Mouse (Mus musculus) lung, embryonic 16.5 days (tissue): ENCODE results near the gene Hecw1. TPM values are rescaled to one million over a fixed set of nuclear protein-coding genes. Genes with fewer than 3 reads are reported as not detected.

ENCODE experiments used
- ATAC-seq: fragments of 200-750 bp; cut with Nextera tagmentation; 2 replicates; pipeline ENCODE4 v1.8.0; 2017; ENCODE audit warnings: low read depth, mild to moderate bottlenecking, moderate library complexity
- H3K27ac ChIP-seq: fragments of 300-500 bp; sonication (generic); 2 replicates; pipeline ENCODE4 v1.5.1; 2014; ENCODE audit warnings: mild to moderate bottlenecking, control low read depth, low read length
- H3K27me3 ChIP-seq: fragments of 300-500 bp; sonication (generic); 2 replicates; pipeline ENCODE4 v1.6.1; 2014; ENCODE audit warnings: low read depth, low read length, mixed read lengths; ENCODE audit not compliant: control insufficient read depth, insufficient read depth
- H3K36me3 ChIP-seq: fragments of 300-500 bp; sonication (generic); 2 replicates; pipeline ENCODE4 v1.6.1; 2014; ENCODE audit warnings: low read length; ENCODE audit not compliant: control insufficient read depth, insufficient read depth
- H3K4me1 ChIP-seq: fragments of 300-500 bp; sonication (generic); replicated peaks from 2 replicates; pipeline ENCODE4 v1.6.1; 2014; ENCODE audit warnings: low read length, mixed read lengths; ENCODE audit not compliant: control insufficient read depth, insufficient read depth
- H3K4me2 ChIP-seq: fragments of 300-500 bp; sonication (generic); 2 replicates; pipeline ENCODE4 v1.6.1; 2014; ENCODE audit warnings: low read depth, low read length, control low read depth
- H3K4me3 ChIP-seq: fragments of 300-500 bp; sonication (generic); 2 replicates; pipeline ENCODE4 v1.5.1; 2014; ENCODE audit warnings: mild to moderate bottlenecking, low read length, control low read depth
- H3K9ac ChIP-seq: fragments of 300-500 bp; sonication (generic); 2 replicates; pipeline ENCODE4 v1.6.1; 2014; ENCODE audit warnings: low read length, control low read depth
- H3K9me3 ChIP-seq: fragments of 300-500 bp; sonication (generic); 2 replicates; pipeline ENCODE4 v1.6.1; 2016; ENCODE audit warnings: low read length; ENCODE audit not compliant: control insufficient read depth
- WGBS: fragments of 180-500 bp; shearing (Covaris S2); extraction: QIAGEN DNeasy Blood & Tissue Kit; methylation state at CpG from one replicate; pipeline ENCODE4 v1.1.7; 2014; 5-methylcytosine and 5-hydroxymethylcytosine counted together
- polyA plus RNA-seq: library from polyadenylated mRNA; unstranded; fragments of >200 nt; fragmentation: Nextera tagmentation; extraction: Ambion mirVana; gene quantifications from 2 replicates; pipeline ENCODE4 v1.2.1, GENCODE M21; 2015

Hecw1 gene
- polyA plus RNA-seq, 1 experiment from 2014 or later = 0.19 TPM

DNA sequence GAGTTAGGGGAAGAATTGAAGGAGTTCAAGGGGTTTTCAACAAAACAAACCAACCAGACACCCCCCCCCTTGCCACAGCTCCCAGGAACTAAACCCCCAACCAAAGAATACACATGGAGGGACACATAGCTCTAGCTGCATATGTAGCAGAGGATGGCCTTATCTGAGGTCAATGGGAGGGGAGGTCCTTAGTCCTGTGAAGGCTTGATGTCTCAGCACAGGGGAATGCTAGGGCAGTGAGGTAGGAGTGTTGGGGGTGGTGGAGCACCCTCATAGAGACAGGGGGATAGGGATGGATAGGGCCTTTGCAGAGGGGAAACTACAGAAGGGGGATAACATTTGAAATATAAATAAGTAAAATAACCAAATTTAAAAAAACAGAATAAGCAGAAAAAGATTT is 9.1 kb downstream of the Hecw1 start:
- no peak for ATAC-seq
- no peaks in the 10 kb centered on the region for H3K36me3 ChIP-seq
- no peaks in the 10 kb centered on the region for H3K27me3 ChIP-seq
- H3K4me2 ChIP-seq = no peak overlapping the region
- H3K4me1 ChIP-seq = no peaks in the 10 kb centered on the region
- no peaks in the 10 kb centered on the region for H3K9me3 ChIP-seq
- no peak overlapping the region for H3K9ac ChIP-seq
- no peak overlapping the region for H3K27ac ChIP-seq
- H3K4me3 ChIP-seq = no peak overlapping the region

DNA sequence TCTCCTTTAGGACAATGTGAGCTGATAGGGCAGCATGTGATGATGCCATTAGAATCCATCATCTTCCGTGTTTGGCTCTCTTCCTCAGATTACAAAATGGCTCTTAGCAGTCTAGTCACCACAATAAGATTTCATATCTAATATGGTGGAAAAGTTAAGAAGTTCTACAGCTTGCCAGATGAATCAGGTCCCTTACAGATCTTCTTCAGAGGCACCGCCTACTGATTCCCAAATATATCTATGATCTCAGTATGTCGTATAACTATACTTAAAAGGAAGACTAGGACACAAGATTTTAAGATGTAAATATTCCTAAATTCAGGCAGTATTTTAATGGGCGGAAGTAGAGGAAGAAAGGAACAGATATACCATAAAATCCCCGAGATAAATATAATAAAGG is 16.3 kb downstream of the Hecw1 start:
- Histone ChIP-seq H3K27me3 (no peaks in the 10 kb centered on the region), H3K36me3 (no peaks in the 10 kb centered on the region), H3K4me3 (no peak overlapping the region), H3K4me2 (no peak overlapping the region), H3K9ac (no peak overlapping the region), H3K4me1 (no peaks in the 10 kb centered on the region), H3K27ac (no peak overlapping the region), H3K9me3 (no peaks in the 10 kb centered on the region)
- no peak for ATAC-seq
- WGBS = 87% methylated on average over 5 of the region's 5 CpGs

DNA sequence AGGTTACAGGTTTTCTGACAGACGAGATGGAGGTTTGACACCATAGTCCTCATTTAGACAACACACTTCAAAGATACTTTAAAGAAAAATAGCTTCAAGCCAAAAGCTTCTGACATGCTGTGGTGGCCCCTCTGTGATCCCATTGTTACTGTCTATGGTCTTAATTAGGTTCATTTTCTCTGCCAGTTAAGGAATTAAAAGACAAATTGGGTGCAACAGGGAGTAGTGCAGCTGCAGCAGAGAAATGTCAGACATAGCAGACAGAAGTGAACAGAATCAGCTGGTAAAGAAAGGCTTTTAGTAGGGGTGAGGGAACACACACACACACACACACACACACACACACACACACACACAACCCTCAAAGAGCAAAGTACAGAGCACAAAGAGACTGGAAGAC is 22.8 kb downstream of the Hecw1 start:
- H3K4me2 ChIP-seq = no peak overlapping the region
- no peak overlapping the region for H3K27ac ChIP-seq
- no peak overlapping the region for H3K4me3 ChIP-seq
- H3K36me3 ChIP-seq = no peaks in the 10 kb centered on the region
- H3K27me3 ChIP-seq = no peaks in the 10 kb centered on the region
- H3K9me3 ChIP-seq = no peaks in the 10 kb centered on the region
- no peaks in the 10 kb centered on the region for H3K4me1 ChIP-seq
- WGBS = 28% methylated on average over 1 of the region's 1 CpGs
- ATAC-seq = no peak
- no peak overlapping the region for H3K9ac ChIP-seq

DNA sequence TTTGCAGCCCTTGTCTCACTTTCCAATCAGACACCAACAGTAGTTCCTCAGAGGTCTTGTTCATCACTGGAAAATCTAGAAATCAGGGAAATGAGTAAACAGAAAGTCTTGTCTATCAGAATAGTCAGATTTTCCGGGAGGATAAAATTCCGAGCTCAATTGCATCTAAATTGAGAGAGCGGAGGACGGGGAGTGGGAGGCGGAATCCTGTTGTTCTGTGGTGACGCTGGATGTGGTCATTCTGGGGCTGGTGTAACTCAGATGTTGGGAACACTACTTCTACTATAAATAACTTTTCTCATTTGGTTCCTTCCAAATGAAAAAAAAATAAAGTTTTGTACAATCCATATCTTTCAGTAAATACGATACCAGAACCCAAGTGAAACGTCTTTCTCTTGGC is 24.2 kb downstream of the Hecw1 start:
- no peaks in the 10 kb centered on the region for H3K36me3 ChIP-seq
- H3K27me3 ChIP-seq = no peaks in the 10 kb centered on the region
- no peaks in the 10 kb centered on the region for H3K9me3 ChIP-seq
- ATAC-seq = no peak
- H3K4me1 ChIP-seq = no peaks in the 10 kb centered on the region
- H3K4me2 ChIP-seq = no peak overlapping the region
- no peak overlapping the region for H3K27ac ChIP-seq
- WGBS = 81% methylated on average over 8 of the region's 8 CpGs
- H3K9ac ChIP-seq = no peak overlapping the region
- no peak overlapping the region for H3K4me3 ChIP-seq

DNA sequence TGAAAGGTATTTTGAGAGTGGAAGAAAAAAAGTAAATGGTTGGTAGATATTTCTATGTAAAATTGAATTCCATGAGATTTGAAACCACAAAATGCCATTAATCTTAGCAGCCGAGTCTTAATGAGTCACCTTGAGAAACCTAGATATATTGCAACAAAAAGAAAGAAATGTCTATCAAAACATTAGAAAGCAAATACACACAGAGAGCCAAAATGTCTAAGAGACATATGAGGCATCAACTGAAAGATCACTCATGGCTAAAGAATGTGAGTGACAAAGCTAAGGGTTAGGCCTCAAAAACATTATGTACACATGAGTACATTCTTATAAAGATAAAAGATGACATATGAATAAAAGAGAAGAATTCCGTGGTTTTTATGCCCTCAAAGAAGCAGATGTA is 26.1 kb downstream of the Hecw1 start:
- H3K9ac ChIP-seq = no peak overlapping the region
- H3K27ac ChIP-seq = no peak overlapping the region
- no peaks in the 10 kb centered on the region for H3K9me3 ChIP-seq
- H3K36me3 ChIP-seq = no peaks in the 10 kb centered on the region
- 57% methylated on average over 2 of the region's 2 CpGs for WGBS
- no peak for ATAC-seq
- no peak overlapping the region for H3K4me2 ChIP-seq
- no peaks in the 10 kb centered on the region for H3K27me3 ChIP-seq
- no peaks in the 10 kb centered on the region for H3K4me1 ChIP-seq
- H3K4me3 ChIP-seq = no peak overlapping the region

DNA sequence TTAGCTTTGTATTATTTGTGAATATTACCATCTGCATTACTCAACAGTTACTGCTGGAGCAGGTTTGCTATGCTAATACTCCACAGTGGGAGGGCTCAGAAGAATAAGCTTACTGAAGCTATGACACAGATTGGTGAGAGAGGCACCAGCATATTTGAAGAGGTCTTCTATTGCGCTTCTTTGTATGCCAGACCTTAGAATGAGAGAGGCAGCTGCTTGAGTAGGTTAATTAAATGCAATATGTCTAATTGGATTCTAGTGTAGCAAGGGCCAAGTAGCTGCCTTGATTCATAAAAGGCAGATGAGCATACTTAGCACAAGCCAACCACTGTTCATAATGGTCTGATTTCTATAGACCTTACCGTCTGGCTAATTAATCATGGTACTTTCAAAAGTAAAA is 35.2 kb downstream of the Hecw1 start:
- Histone ChIP-seq H3K9me3 (no peaks in the 10 kb centered on the region), H3K9ac (no peak overlapping the region), H3K4me1 (no peaks in the 10 kb centered on the region), H3K27me3 (no peaks in the 10 kb centered on the region), H3K4me2 (no peak overlapping the region), H3K36me3 (no peaks in the 10 kb centered on the region), H3K27ac (no peak overlapping the region), H3K4me3 (no peak overlapping the region)
- no peak for ATAC-seq
- WGBS = 86% methylated on average over 2 of the region's 2 CpGs

DNA sequence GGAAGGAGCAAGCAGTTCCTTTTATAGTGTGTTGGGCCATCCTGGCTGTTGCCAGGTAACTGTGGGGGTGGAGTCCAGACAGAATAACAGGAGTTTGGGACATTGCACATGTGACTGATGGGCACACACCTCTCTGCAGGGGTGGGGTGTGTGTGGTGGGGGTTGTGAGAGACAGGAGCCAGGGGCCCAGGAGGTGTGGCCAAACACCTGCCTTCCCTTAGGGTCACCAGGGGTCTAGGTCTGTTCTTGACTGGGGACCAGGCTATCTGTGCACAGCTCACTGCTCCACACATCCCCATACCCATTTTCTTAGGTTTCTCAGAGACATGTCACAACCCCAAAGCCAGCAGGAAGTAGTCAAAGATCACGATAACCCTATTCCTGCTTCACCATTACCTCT is 51.9 kb downstream of the Hecw1 start:
- no peak for ATAC-seq
- Histone ChIP-seq H3K9ac (no peak overlapping the region), H3K4me3 (no peak overlapping the region), H3K4me1 (no peaks in the 10 kb centered on the region), H3K27me3 (no peaks in the 10 kb centered on the region), H3K4me2 (no peak overlapping the region), H3K27ac (no peak overlapping the region), H3K9me3 (no peaks in the 10 kb centered on the region), H3K36me3 (no peaks in the 10 kb centered on the region)
- WGBS = 86% methylated on average over 1 of the region's 1 CpGs

DNA sequence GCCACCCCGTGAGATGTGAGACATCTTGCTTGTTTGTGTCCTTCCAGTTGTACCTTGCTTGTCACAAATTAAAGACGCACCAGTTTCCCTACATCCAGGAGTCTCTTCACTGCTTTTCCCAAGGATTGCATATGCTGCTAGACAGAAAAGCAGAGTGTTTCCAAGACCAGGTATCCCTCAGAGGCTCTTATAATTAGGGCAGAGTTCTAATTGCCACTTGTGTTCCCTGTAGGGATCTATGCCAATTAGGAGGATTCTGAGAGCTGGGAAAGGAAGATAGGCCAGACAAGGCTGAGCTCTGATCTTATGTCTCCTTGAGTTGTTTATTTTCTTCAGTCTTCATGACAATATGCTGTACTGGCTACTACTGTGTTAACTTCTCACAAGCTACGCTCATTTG is 55.5 kb downstream of the Hecw1 start:
- Histone ChIP-seq H3K27me3 (no peaks in the 10 kb centered on the region), H3K4me3 (no peak overlapping the region), H3K9me3 (no peaks in the 10 kb centered on the region), H3K9ac (no peak overlapping the region), H3K27ac (no peak overlapping the region), H3K4me2 (no peak overlapping the region), H3K36me3 (no peaks in the 10 kb centered on the region), H3K4me1 (no peaks in the 10 kb centered on the region)
- no peak for ATAC-seq
- WGBS = 71% methylated on average over 3 of the region's 3 CpGs

DNA sequence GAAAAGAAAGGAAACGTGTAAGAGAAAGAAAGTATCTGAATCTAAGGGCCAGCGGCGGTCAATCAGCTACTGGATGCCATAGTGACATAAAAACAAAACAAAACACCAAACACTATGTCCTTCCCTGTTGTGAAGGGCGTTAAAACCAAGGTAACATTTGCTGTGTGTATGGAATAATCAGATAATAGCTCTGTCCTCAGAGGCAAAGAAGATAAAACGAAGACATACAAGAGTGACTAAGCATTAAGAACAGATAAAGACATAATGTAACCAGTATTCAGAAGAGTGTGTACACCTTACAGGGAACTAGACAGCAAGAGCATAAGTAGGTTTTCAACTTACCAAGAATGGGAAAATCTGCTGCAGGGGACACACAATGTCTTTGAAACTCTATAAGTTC is 62.0 kb downstream of the Hecw1 start:
- WGBS = 72% methylated on average over 5 of the region's 5 CpGs
- H3K4me1 ChIP-seq = no peaks in the 10 kb centered on the region
- no peak overlapping the region for H3K27ac ChIP-seq
- ATAC-seq = no peak
- no peak overlapping the region for H3K4me3 ChIP-seq
- H3K27me3 ChIP-seq = no peaks in the 10 kb centered on the region
- no peak overlapping the region for H3K9ac ChIP-seq
- no peaks in the 10 kb centered on the region for H3K36me3 ChIP-seq
- no peaks in the 10 kb centered on the region for H3K9me3 ChIP-seq
- no peak overlapping the region for H3K4me2 ChIP-seq

DNA sequence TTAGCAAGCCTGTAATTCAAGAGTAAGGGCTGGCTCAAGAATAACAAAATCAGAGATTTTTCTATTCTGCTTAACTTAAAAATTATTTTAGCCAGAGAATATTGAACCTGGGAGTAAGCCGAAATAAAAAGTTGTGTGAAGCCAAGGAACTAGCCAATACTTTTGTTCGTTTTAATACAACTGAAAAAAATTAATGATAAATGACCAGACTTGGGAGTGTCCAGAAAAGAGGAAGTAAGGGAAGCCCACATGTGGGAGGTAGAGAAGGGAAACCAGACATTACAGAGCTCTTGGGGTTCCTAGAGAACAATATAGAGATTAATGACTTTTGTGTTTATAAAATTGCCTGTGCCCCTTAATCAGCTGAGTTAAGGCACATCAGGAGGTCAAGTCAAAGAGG is 66.0 kb downstream of the Hecw1 start:
- ATAC-seq = no peak
- Histone ChIP-seq H3K4me3 (no peak overlapping the region), H3K9ac (no peak overlapping the region), H3K9me3 (no peaks in the 10 kb centered on the region), H3K4me2 (no peak overlapping the region), H3K27ac (no peak overlapping the region), H3K4me1 (no peaks in the 10 kb centered on the region), H3K36me3 (no peaks in the 10 kb centered on the region), H3K27me3 (no peaks in the 10 kb centered on the region)
- WGBS = 71% methylated on average over 2 of the region's 2 CpGs
